Mouse (Mus musculus): Measurements from ENCODE around the gene Zfp687. TPM values are rescaled to one million over a fixed set of nuclear protein-coding genes. Genes with fewer than 3 reads are reported as not detected.

The Zfp687 gene
- total RNA-seq, 2 experiments from 2014 or later = 26.2 to 26.6 TPM

DNA sequence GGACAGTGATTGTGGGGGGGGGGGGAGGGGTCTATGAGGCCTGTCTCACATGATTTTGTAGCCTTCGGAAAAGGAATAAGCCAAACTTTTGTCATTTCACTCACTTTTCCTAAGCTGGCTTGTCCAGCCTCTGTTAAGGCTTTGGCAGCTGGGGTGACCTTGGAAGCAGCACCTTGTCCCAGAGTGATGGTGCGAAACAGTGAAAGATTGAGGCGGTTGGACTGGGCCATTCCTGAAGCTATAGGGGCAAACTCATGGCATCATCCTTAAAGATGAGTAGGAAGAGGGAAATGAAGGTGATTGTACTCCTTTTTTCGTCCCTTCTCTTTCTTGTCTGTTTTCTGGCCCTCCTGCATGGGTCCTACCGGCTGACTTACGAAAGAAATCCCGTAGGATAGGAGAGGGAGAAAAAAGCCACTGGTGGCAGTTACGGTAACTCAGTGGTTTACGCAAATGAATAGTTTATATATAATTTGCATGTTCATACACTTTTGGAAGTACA lies 41.2 kb downstream of the Zfp687 start:
- DNase-seq (ENCODE audit: low spot score in 2 of 2) = no peak
- TF ChIP-seq CTCF (conservative IDR thresholded peaks at IDR 0.05) = no peak
- peak overlapping the region; percentile 99 for H3K27ac ChIP-seq
- H3K4me3 ChIP-seq = peak overlapping the region; percentile 91

GRCm38 (mm10) chr3:94973620-94974019 lies 41.6 kb downstream of the Zfp687 start:
- H3K4me3 ChIP-seq = no peak overlapping the region; the same call in 1 of the 2 replicates
- no peak overlapping the region for H3K27ac ChIP-seq
- no peak for DNase-seq (ENCODE audit: low spot score in 2 of 2)
- no peak for TF ChIP-seq CTCF (conservative IDR thresholded peaks at IDR 0.05)

GRCm38 (mm10) chr3:94972552-94972951 lies 42.7 kb downstream of the Zfp687 start:
- no peak for DNase-seq (ENCODE audit: low spot score in 2 of 2)
- no peak overlapping the region for H3K4me3 ChIP-seq
- no peak overlapping the region for H3K27ac ChIP-seq
- TF ChIP-seq CTCF (conservative IDR thresholded peaks at IDR 0.05) = no peak

GRCm38 (mm10) chr3:94965878-94966277 lies 49.4 kb downstream of the Zfp687 start:
- TF ChIP-seq CTCF (conservative IDR thresholded peaks at IDR 0.05) = no peak
- no peak for DNase-seq (ENCODE audit: low spot score in 2 of 2)
- Histone ChIP-seq H3K27ac (no peak overlapping the region), H3K4me3 (no peak overlapping the region)

DNA sequence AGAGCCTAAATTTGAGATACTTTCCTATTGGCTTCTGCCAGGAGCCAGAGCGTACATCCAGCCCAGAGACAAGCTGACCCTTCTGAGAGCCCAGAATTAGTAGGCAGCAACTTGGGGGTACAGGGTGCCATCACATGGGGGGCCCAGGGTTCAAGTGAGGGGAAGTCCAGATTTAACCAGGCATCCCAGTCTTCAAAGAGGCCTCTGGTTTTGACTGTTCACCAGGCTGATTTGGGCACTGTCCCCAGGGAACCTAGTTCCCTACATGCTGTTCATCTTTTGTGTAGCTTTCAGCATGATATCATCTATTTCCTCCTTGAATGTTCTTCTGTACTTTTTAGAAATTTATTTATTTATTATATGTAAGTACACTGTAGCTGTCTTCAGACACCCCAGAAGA lies 50.3 kb downstream of the Zfp687 start:
- no peak for DNase-seq (ENCODE audit: low spot score in 2 of 2)
- Histone ChIP-seq H3K4me3 (no peak overlapping the region), H3K27ac (no peak overlapping the region)
- no peak for TF ChIP-seq CTCF (conservative IDR thresholded peaks at IDR 0.05)

DNA sequence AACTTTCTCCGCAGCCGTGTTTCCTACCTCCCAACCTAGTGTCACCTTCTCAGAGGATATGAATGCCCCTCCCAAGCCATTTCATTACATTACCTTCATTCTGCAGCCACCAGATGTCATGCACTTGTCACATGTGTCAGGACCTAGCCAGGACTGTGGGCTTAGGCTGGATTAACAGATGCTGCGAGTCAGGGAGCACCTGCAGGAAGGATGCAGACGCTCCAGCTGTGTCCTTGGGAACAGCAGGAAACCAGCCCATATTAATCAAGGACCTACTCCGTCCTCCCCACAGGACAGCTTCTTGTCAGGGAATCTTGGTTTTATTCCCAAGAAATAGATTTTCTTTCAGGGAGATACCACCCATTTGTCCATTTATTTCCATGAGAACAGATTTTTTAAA lies 54.9 kb downstream of the Zfp687 start:
- no peak for TF ChIP-seq CTCF (conservative IDR thresholded peaks at IDR 0.05)
- DNase-seq (ENCODE audit: low spot score in 2 of 2) = no peak
- Histone ChIP-seq H3K4me3 (no peak overlapping the region), H3K27ac (no peak overlapping the region)

GRCm38 (mm10) chr3:94959871-94960270 lies 55.4 kb downstream of the Zfp687 start:
- no peak overlapping the region for H3K4me3 ChIP-seq
- DNase-seq (ENCODE audit: low spot score in 2 of 2) = no peak
- TF ChIP-seq CTCF (conservative IDR thresholded peaks at IDR 0.05) = no peak

DNA sequence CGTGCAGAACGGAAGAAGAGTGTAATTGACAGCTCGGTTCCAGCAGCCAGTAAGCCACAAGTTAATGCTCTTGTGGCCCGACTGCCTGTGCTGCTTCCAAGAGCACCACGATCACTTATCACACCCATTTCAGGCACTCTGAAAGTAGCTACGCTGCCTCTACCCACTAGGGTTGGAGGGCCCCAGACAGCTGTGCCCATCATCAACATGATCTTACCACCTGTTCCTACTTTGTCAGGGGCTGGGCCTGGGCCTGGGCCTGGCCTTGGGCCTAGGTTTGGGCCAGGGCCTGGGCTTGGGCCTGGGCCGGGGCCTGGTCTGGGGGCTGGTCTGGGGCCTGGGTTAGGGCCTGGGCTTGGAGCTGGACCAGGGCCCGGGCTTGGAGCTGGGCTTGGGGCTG lies 57.0 kb downstream of the Zfp687 start:
- no peak overlapping the region for H3K4me3 ChIP-seq
- DNase-seq (ENCODE audit: low spot score in 2 of 2) = no peak
- H3K27ac ChIP-seq = no peak overlapping the region
- no peak for TF ChIP-seq CTCF (conservative IDR thresholded peaks at IDR 0.05)

More at GRCm38 (mm10) chr3:94959871-94960270, 55.4 kb downstream of the Zfp687 start:
- H3K27ac ChIP-seq = no peak overlapping the region

Small RNA genes lying within 50 kb of the gene (microRNA-seq; reads per million reads assigned to microRNA genes)
- 6.1 to 6.4 reads per million in 2 experiments for gene Mir7013

Other genes with a start within 250 kb of the Zfp687 start
- 1 to 10 TPM; 3.7 TPM for gene Cgn, start 229.0 kb downstream of the Zfp687 start, total RNA-seq (2021)
- 10 to 100 TPM; 61.3 to 64.6 TPM for gene Pogz, start 177.9 kb downstream of the Zfp687 start, total RNA-seq (2021)
- 100 to 1,000 TPM; 272 to 281 TPM for gene Psmb4, start 128.5 kb downstream of the Zfp687 start, total RNA-seq (2021)
- 10 to 100 TPM; 10.3 to 10.5 TPM for gene Selenbp1, start 82.4 kb downstream of the Zfp687 start, total RNA-seq (2021)
- gene Rfx5, start 61.4 kb downstream of the Zfp687 start, total RNA-seq (2021) = 10 to 100 TPM; 23.9 to 24.6 TPM
- 10 to 100 TPM; 58.7 to 64.4 TPM for gene Pi4kb, start 40.7 kb downstream of the Zfp687 start, total RNA-seq (2021)
- 100 to 1,000 TPM; 158 to 160 TPM for gene Psmd4, start 27.2 kb upstream of the Zfp687 start, total RNA-seq (2021)
- gene Pip5k1a, start 91.5 kb upstream of the Zfp687 start, total RNA-seq (2021) = 10 to 100 TPM; 64.1 to 71.0 TPM
- 10 to 100 TPM; 43.5 to 46.1 TPM for gene Vps72, start 95.6 kb upstream of the Zfp687 start, total RNA-seq (2021)
- under 1 TPM in 1 of 2 experiments, not detected in 1; 0.71 TPM for gene Tmod4, start 109.0 kb upstream of the Zfp687 start, total RNA-seq (2021)
- gene Scnm1, start 118.6 kb upstream of the Zfp687 start, total RNA-seq (2021) = 10 to 100 TPM; 50.4 to 57.5 TPM
- 10 to 100 TPM; 16.4 to 16.7 TPM for gene Lysmd1, start 118.6 kb upstream of the Zfp687 start, total RNA-seq (2021)
- gene Tnfaip8l2, start 126.9 kb upstream of the Zfp687 start, total RNA-seq (2021) = 1 to 10 TPM; 2.5 to 2.7 TPM
- 10 to 100 TPM; 33.9 to 46.6 TPM for gene Sema6c, start 145.0 kb upstream of the Zfp687 start, total RNA-seq (2021)
- 10 to 100 TPM; 15.4 to 20.0 TPM for gene Gabpb2, start 202.5 kb upstream of the Zfp687 start, total RNA-seq (2021)
- gene Cdc42se1, start 213.3 kb upstream of the Zfp687 start, total RNA-seq (2021) = 10 to 100 TPM; 67.5 to 77.5 TPM
- gene Mllt11, start 216.7 kb upstream of the Zfp687 start, total RNA-seq (2021) = 100 to 1,000 TPM; 287 to 294 TPM
- gene Gm128, start 226.2 kb upstream of the Zfp687 start, total RNA-seq (2021) = under 1 TPM; 0.25 to 0.54 TPM
- under 1 TPM; 0.37 to 0.69 TPM for gene Bnipl, start 235.7 kb upstream of the Zfp687 start, total RNA-seq (2021)

Measured in layer of hippocampus, adult 2 months (tissue).